Mouse (Mus musculus) heart, postnatal 0 days (tissue): ENCODE results near the gene Dysf. TPM values are rescaled to one million over a fixed set of nuclear protein-coding genes. Genes with fewer than 3 reads are reported as not detected.

Source experiments
- ATAC-seq: fragments of 200-750 bp; cut with Nextera tagmentation; 2 replicates; pipeline ENCODE4 v1.8.0; 2017; ENCODE audit warnings: low read depth, moderate number of reproducible peaks, moderate library complexity; ENCODE audit not compliant: insufficient read depth
- DNase-seq: peaks from one replicate; pipeline ENCODE4 v3.0.0-alpha.2; 2016; ENCODE audit warnings: low spot score
- H3K27ac ChIP-seq: fragments of 300-500 bp; sonication (generic); 2 replicates; pipeline ENCODE4 v1.5.1; 2014; ENCODE audit warnings: low read depth, mild to moderate bottlenecking
- H3K27me3 ChIP-seq: fragments of 300-500 bp; sonication (generic); 2 replicates; pipeline ENCODE4 v1.6.1; 2014; ENCODE audit warnings: low read length, mixed read lengths; ENCODE audit not compliant: control insufficient read depth, insufficient read depth
- H3K36me3 ChIP-seq: fragments of 300-500 bp; sonication (generic); replicated peaks from 2 replicates; pipeline ENCODE4 v1.6.1; 2014; ENCODE audit warnings: low read length, mixed read lengths; ENCODE audit not compliant: control insufficient read depth, insufficient read depth
- H3K4me1 ChIP-seq: fragments of 300-500 bp; sonication (generic); 2 replicates; pipeline ENCODE4 v1.6.1; 2014; ENCODE audit warnings: antibody characterized with exemption; ENCODE audit not compliant: control insufficient read depth, insufficient read depth
- H3K4me2 ChIP-seq: fragments of 300-500 bp; sonication (generic); 2 replicates; pipeline ENCODE4 v1.6.1; 2014; ENCODE audit warnings: low read depth, mild to moderate bottlenecking, low read length, moderate library complexity
- H3K4me3 ChIP-seq: fragments of 300-500 bp; sonication (generic); 2 replicates; pipeline ENCODE4 v1.5.1; 2014; ENCODE audit warnings: low read depth, low read length
- H3K9ac ChIP-seq: fragments of 300-500 bp; sonication (generic); replicated peaks from 2 replicates; pipeline ENCODE4 v1.6.1; 2014; ENCODE audit warnings: low read depth, low read length, mixed read lengths
- H3K9me3 ChIP-seq: fragments of 300-500 bp; sonication (generic); replicated peaks from 2 replicates; pipeline ENCODE4 v1.6.1; 2016; ENCODE audit warnings: low read length; ENCODE audit not compliant: control insufficient read depth
- CTCF ChIP-seq: IDR thresholded peaks from 2 replicates; pipeline ENCODE4 v1.5.1; 2016; ENCODE audit warnings: antibody characterized with exemption, control low read depth, low read depth
- EP300 ChIP-seq: IDR thresholded peaks from 2 replicates; pipeline ENCODE4 v1.6.1; 2016; ENCODE audit warnings: antibody characterized with exemption, low read depth
- WGBS: fragments of 180-500 bp; shearing (Covaris S2); extraction: QIAGEN DNeasy Blood & Tissue Kit; methylation state at CpG from one replicate; pipeline ENCODE4 v1.1.7; 2014; 5-methylcytosine and 5-hydroxymethylcytosine counted together
- polyA plus RNA-seq: library from polyadenylated mRNA; unstranded; fragments of >200 nt; fragmentation: Nextera tagmentation; extraction: Ambion mirVana; gene quantifications from 2 replicates; pipeline ENCODE4 v1.2.1, GENCODE M21; 2015
- total RNA-seq: library from RNA; depleted of rRNA; stranded (reverse); fragments of >200 nt; gene quantifications from 2 replicates; pipeline ENCODE4 v1.2.3, GENCODE M21; 2014; ENCODE audit warnings: low replicate concordance

The Dysf gene
- total and polyA plus RNA-seq, 2 experiments from 2014 or later, result 15.0 to 21.9 TPM

DNA sequence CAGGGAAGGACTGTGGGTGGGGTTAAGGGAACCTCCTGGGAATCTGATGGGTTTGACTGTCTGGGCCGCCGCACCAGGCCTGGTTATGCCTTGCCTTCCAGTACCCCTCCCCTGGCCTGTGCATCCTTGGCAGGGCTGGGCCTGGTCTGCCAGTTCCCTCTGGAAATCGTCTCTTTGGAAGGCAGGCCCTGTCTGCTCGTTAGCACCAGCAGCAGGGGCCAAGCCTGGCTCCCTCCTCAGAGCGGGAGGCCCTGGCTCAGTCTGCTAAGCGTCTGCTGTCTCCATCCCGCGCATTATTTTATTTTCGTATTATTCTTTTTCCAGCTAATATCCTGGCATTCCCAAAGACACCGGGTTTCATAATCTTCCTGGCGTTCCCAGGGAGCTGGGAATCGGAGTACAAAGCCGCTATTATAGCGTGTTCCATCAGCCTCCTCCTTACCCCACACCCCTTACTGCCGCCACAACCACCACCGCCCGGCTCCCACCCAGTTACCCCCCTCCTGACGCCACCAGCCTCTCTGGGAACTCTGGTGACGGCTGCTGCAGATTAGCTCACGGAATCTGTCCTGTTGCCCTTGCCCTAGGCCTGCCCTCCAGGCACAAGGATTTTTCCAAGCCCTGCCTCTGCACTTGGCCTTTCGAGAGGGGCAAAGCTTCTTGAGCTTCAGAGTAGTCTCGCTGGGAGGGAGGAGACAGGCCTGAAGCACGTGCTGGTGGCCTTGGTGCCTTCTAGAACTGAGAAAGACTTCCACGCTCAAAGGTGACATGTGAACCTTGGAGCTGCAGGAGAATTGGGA, 111.5 kb downstream of the Dysf start:
- Histone ChIP-seq H3K27ac (no peak overlapping the region), H3K4me3 (no peak overlapping the region), H3K9ac (no peak overlapping the region), H3K36me3 (peaks cover 2% of the 10 kb centered on the region; the same call in 1 of the 2 replicates), H3K9me3 (no peaks in the 10 kb centered on the region), H3K4me1 (no peaks in the 10 kb centered on the region; the same call in 1 of the 2 replicates), H3K27me3 (no peaks in the 10 kb centered on the region), H3K4me2 (no peak overlapping the region)
- DNase-seq (no peak), ATAC-seq (peak; percentile 36; the same call in 1 of the 2 replicates)
- TF ChIP-seq EP300 (no peak), CTCF (no peak)
- WGBS, result 63% methylated on average over 24 of the region's 24 CpGs

- WGBS, result 84% methylated on average over 9 of the region's 9 CpGs
- H3K4me1 ChIP-seq, result no peaks in the 10 kb centered on the region; the same call in 1 of the 2 replicates
- ATAC-seq, result no peak
- no peak overlapping the region for H3K4me3 ChIP-seq
- no peak overlapping the region for H3K4me2 ChIP-seq
- TF ChIP-seq EP300, result no peak
- no peak for TF ChIP-seq CTCF
- DNase-seq, result no peak
- H3K27me3 ChIP-seq, result no peaks in the 10 kb centered on the region
- no peak overlapping the region for H3K9ac ChIP-seq
- no peaks in the 10 kb centered on the region for H3K36me3 ChIP-seq
- H3K27ac ChIP-seq, result no peak overlapping the region
- H3K9me3 ChIP-seq, result no peaks in the 10 kb centered on the region
Observed at GRCm38 (mm10) chr6:84124609-84125008, 116.2 kb downstream of the Dysf start.

GRCm38 (mm10) chr6:84125101-84125500, 116.7 kb downstream of the Dysf start:
- no peaks in the 10 kb centered on the region; the same call in 1 of the 2 replicates for H3K36me3 ChIP-seq
- no peak overlapping the region for H3K4me2 ChIP-seq
- H3K4me3 ChIP-seq, result no peak overlapping the region
- H3K27me3 ChIP-seq, result no peaks in the 10 kb centered on the region
- H3K9ac ChIP-seq, result no peak overlapping the region
- DNase-seq, result no peak
- no peaks in the 10 kb centered on the region; the same call in 1 of the 2 replicates for H3K4me1 ChIP-seq
- 71% methylated on average over 4 of the region's 4 CpGs for WGBS
- no peak overlapping the region for H3K27ac ChIP-seq
- no peak for TF ChIP-seq EP300
- TF ChIP-seq CTCF, result no peak
- H3K9me3 ChIP-seq, result no peaks in the 10 kb centered on the region
- ATAC-seq, result no peak

DNA sequence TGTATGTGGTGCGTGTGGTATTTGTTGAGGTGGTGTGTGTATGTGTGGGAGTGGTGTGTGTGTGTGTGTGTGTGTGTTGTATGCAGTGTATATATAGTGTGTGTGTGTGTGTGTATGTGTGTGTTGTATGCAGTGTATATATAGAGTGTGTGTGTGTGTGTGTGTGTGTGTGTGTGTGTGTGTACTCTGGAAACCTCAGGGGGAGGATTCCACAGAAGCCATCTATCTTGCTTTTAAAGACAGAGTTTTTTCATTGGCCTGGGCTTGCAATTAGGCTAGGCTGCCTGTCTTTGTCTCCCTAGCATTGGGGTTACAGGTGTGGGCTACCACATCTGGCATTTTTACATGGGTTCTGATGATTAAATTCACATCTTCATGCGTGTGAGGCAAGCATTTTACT, 119.8 kb downstream of the Dysf start:
- Histone ChIP-seq H3K27ac (no peak overlapping the region), H3K4me3 (no peak overlapping the region), H3K36me3 (peaks cover 13% of the 10 kb centered on the region), H3K9me3 (no peaks in the 10 kb centered on the region), H3K4me2 (no peak overlapping the region), H3K9ac (no peak overlapping the region), H3K4me1 (no peaks in the 10 kb centered on the region), H3K27me3 (no peaks in the 10 kb centered on the region)
- WGBS, result 92% methylated on average over 2 of the region's 2 CpGs
- DNase-seq (no peak), ATAC-seq (no peak)
- TF ChIP-seq CTCF (no peak), EP300 (no peak)

DNA sequence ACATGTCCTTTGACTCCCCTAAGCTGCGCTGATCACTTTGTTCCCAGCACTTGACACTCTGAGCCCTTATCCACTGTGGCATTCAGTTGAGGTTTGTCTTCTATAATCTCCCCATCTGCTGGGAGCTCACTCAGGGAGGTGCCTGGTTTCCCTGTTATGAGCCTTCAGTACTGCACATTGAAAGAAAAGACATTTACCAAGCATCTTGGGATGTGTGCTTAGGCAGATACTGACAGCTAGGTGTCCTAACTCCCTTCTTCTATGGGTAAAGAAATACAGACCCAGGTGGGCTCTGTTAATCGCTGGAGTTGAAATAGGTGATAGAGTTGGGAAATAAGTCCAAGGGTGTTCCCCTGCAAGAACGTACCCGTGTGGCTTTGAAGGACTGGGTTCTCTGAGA, 122.5 kb downstream of the Dysf start:
- TF ChIP-seq EP300, result no peak
- TF ChIP-seq CTCF, result no peak
- Histone ChIP-seq H3K27me3 (no peaks in the 10 kb centered on the region), H3K4me3 (no peak overlapping the region), H3K36me3 (peaks cover 13% of the 10 kb centered on the region), H3K4me1 (no peaks in the 10 kb centered on the region), H3K9me3 (no peaks in the 10 kb centered on the region), H3K9ac (no peak overlapping the region), H3K4me2 (no peak overlapping the region), H3K27ac (no peak overlapping the region)
- DNase-seq (no peak), ATAC-seq (no peak)
- WGBS, result 91% methylated on average over 4 of the region's 4 CpGs
